Mouse (Mus musculus) adrenal gland, postnatal 36 days (tissue): Measurements from ENCODE around the gene Misp. TPM values are rescaled to one million over a fixed set of nuclear protein-coding genes. Genes with fewer than 3 reads are reported as not detected.
A peak's percentile ranks its signal among the peaks of the same experiment; 100 is the strongest.

Source experiments
- DNase-seq, 2 experiments: peaks; one replicate each; pipeline ENCODE4 v3.0.0; 2021; ENCODE audit warnings: mixed read lengths in 1 of 2
- total RNA-seq, 2 experiments: library from RNA; stranded (reverse); gene quantifications; 2 replicates each; pipeline ENCODE4 v1.2.3; 2021

The Misp gene
- total RNA-seq, 2 experiments from 2014 or later, result 0.43 TPM; not detected in 1

- DNase-seq, result no peak
Measured at GRCm38 (mm10) chr10:79822372-79822771, 1.6 kb downstream of the Misp start.

- DNase-seq, result no peak
Measured at GRCm38 (mm10) chr10:79823011-79823410, 2.2 kb downstream of the Misp start.

- peak in 1 of 2 experiments; percentile 46 for DNase-seq
Measured at GRCm38 (mm10) chr10:79824413-79824812, 3.6 kb downstream of the Misp start.

GRCm38 (mm10) chr10:79831583-79831982, 10.8 kb downstream of the Misp start:
- no peak for DNase-seq

GRCm38 (mm10) chr10:79832026-79832785, 11.4 kb downstream of the Misp start:
- no peak for DNase-seq

DNA sequence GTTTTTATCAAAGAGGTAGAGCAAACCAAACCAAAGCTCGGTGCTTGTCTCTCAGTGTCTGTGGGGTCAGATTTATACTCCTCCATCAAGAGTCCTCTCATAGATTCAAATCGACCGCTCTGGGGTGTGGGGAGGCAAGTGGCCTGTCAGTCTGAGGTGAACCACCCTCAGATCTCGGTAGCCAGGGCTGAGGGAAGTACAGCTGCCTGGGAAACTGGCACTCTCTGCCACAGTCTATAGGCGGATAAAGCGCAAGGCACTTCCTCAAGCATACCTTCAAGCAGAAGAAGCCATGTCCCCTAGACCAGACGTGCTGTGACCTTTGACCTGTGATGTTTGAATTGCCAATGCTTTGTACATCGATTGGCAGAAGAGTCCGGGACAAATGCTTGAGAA, 12.0 kb downstream of the Misp start:
- DNase-seq, result no peak

- peak; percentile 82 to 87 for DNase-seq
Measured at GRCm38 (mm10) chr10:79834769-79835398, 14.1 kb downstream of the Misp start.

DNA sequence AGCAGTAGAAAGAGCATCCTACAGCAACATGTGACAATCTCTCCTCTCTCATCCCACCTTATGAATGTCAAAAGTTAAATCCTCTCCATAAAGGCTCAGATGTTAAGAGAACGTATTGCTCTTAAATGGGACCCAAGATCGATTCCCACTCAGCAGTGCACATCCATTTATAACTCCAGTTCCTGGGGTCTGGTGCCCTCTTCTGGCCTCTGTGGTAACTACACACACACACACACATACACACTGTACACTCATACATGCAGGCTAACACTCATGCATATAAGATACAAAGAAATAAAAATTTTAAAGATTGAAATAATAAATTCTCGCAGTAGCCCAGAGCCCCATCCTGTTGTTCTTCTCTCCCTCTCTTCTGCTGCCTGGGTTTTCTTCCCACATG, 16.1 kb downstream of the Misp start:
- DNase-seq, result no peak

DNA sequence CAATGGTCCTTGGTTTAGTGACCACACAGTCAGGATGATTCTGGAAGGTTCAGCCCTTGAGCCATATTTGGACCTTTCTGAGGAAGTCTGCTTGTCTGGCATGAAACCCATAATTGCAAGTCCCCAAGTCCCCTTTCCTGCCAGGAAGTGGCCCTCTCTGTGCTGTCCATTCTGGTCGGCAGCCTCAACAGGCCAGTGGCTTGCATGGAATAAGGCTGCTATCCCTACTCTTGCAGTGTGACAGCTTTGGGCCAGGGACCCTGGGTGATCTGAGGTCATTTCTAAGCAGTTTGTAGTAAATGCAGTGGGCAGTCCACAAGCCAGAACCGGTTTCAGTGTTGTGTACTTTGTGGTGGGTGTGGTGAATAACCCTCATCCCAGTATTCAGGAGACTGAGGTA, 17.4 kb downstream of the Misp start:
- DNase-seq, result no peak

GRCm38 (mm10) chr10:79840091-79840490, 19.3 kb downstream of the Misp start:
- no peak for DNase-seq

GRCm38 (mm10) chr10:79840644-79841551, 20.1 kb downstream of the Misp start:
- peak; percentile 62 to 67 for DNase-seq

GRCm38 (mm10) chr10:79842322-79842721, 21.5 kb downstream of the Misp start:
- DNase-seq, result no peak

DNA sequence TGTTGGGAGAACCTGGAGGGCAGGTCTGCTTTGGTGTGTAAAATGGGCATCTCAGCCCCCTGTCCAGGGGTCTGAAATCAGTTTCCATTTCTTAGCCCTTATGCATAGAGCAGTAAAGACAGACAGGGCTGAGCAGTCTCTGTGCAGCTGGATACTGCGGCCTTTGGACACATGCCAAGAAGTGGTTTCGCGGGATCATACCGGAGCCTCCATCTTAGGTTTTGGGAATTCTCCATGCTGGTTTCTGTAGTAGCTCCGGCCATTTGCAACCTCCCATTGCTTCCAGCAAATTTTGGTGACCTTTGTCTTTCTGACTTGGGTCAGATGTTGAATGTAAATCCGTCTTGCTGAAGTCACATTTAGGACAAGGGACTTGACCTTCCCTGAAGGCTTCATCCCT, 22.7 kb downstream of the Misp start:
- DNase-seq, result peak in 1 of 2 experiments; percentile 58

DNA sequence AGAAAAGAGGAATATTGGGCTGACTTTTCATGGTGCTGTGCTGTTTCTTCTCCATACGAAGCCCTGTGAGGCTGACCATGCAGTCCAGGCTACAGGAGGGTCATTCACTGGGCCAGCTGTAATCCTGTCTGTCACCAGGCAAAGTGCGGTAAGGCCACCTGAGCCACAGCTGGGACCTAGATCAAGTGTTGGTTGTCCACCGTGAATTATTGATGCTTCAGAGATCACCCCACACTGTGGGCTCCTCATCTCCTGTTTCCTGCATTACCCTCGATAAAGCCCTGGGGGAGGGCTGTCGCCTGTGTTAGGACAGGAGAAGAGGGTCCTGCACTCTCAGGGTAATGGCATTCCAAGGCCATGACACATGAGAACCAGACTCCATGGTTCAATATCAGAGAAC, 25.8 kb downstream of the Misp start:
- DNase-seq, result no peak

- DNase-seq, result no peak
Measured at GRCm38 (mm10) chr10:79849941-79850628, 29.3 kb downstream of the Misp start.

GRCm38 (mm10) chr10:79851653-79852052, 30.9 kb downstream of the Misp start:
- DNase-seq, result no peak

DNA sequence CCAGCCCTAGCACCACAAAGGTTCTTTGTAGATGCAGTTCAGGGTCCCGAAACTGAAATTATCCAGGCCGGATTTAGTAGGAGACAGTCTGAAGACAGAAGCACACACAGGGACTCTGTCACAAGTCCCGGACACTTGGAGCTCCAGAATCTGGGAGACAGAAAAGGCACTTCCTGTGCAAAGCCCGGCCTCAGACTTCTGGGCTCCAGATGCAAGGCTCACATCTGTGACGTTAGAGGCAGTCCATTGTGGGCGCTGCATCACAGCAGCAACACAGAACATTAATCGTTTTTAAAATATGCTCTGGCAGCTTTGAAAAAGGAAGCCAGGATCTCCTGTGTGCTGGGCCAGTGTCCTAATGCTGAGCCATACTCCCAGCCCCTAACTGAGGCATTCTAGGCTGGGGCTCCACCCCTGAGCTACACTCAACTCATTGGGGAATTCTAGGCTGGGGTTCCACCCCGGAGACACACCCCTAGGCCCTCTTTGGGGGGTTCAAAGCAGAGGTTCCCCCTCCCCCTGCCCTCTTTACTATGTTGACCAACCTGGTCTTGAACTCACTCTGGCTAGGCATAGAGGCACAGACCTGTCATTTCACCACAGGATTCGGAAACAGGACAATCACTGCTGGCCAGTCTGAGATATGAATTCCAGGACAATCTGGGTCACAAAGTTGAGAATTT, 31.5 kb downstream of the Misp start:
- DNase-seq, result peak in 1 of 2 experiments; percentile 45

GRCm38 (mm10) chr10:79852827-79853226, 32.0 kb downstream of the Misp start:
- no peak for DNase-seq

GRCm38 (mm10) chr10:79853392-79853791, 32.6 kb downstream of the Misp start:
- DNase-seq, result peak; percentile 96 to 97

- DNase-seq, result peak; percentile 99
Measured at GRCm38 (mm10) chr10:79853860-79854795, 33.3 kb downstream of the Misp start, which contains the start of gene Ptbp1. Gene Ptbp1, plus strand, starts transcription at chr10:79854427.
